Mouse (Mus musculus) heart, embryonic 14.5 days (tissue): ENCODE data around the gene Atoh8. TPM values are rescaled to one million over a fixed set of nuclear protein-coding genes. Genes with fewer than 3 reads are reported as not detected.

Experiments
- ATAC-seq: fragments of 200-750 bp; cut with Nextera tagmentation; 2 replicates; pipeline ENCODE4 v1.8.0; 2017; ENCODE audit warnings: low read depth, moderate TSS enrichment; ENCODE audit not compliant: insufficient number of reproducible peaks, insufficient read depth, low FRiP score
- H3K27ac ChIP-seq, 2 experiments: fragments of 200-500 bp in 1 of 2; fragments of 300-500 bp in 1 of 2; sonication (generic) in 1 of 2; replicated peaks in 1 of 2; 2 replicates each; pipeline ENCODE4 v1.5.1; 2012 to 2014; ENCODE audit warnings: low read depth in 2 of 2, low read length in 2 of 2, control low read depth in 1 of 2, mild to moderate bottlenecking in 1 of 2, mixed read lengths in 1 of 2; ENCODE audit not compliant: control insufficient read depth in 1 of 2, insufficient read depth in 1 of 2
- H3K27me3 ChIP-seq: fragments of 300-500 bp; sonication (generic); 2 replicates; pipeline ENCODE4 v1.6.1; 2014; ENCODE audit warnings: mild to moderate bottlenecking, low read length, control low read depth; ENCODE audit not compliant: control insufficient read depth, insufficient read depth
- H3K36me3 ChIP-seq: fragments of 300-500 bp; sonication (generic); 2 replicates; pipeline ENCODE4 v1.6.1; 2014; ENCODE audit warnings: mild to moderate bottlenecking, control low read depth, low read length, mixed read lengths; ENCODE audit not compliant: control insufficient read depth, insufficient read depth
- H3K4me1 ChIP-seq, 2 experiments: fragments of 200-500 bp in 1 of 2; fragments of 300-500 bp in 1 of 2; sonication (generic) in 1 of 2; 2 replicates each; pipeline ENCODE4 v1.6.1; 2012 to 2014; ENCODE audit warnings: low read length in 2 of 2, control low read depth in 1 of 2, mixed read lengths in 1 of 2; ENCODE audit not compliant: control insufficient read depth in 2 of 2, insufficient read depth in 2 of 2
- H3K4me2 ChIP-seq: fragments of 300-500 bp; sonication (generic); 2 replicates; pipeline ENCODE4 v1.6.1; 2014; ENCODE audit warnings: mild to moderate bottlenecking, low read length
- H3K4me3 ChIP-seq, 2 experiments: fragments of 200-500 bp in 1 of 2; fragments of 300-500 bp in 1 of 2; sonication (generic) in 1 of 2; 2 replicates each; pipeline ENCODE4 v1.5.1; 2012 to 2014; ENCODE audit warnings: low read length in 2 of 2, mild to moderate bottlenecking in 2 of 2, control low read depth in 1 of 2, low read depth in 1 of 2, moderate library complexity in 1 of 2; ENCODE audit not compliant: control insufficient read depth in 1 of 2, insufficient read depth in 1 of 2
- H3K9ac ChIP-seq: fragments of 300-500 bp; sonication (generic); 2 replicates; pipeline ENCODE4 v1.6.1; 2014; ENCODE audit warnings: mild to moderate bottlenecking, low read length
- H3K9me3 ChIP-seq: fragments of 300-500 bp; sonication (generic); 2 replicates; pipeline ENCODE4 v1.6.1; 2016; ENCODE audit warnings: low read length, control low read depth; ENCODE audit not compliant: control insufficient read depth
- WGBS: fragments of 180-500 bp; shearing (Covaris S2); extraction: QIAGEN DNeasy Blood & Tissue Kit; methylation state at CpG from one replicate; pipeline ENCODE4 v1.1.7; 2014; 5-methylcytosine and 5-hydroxymethylcytosine counted together
- polyA plus RNA-seq: library from polyadenylated mRNA; unstranded; fragments of >200 nt; fragmentation: Nextera tagmentation; extraction: Ambion mirVana; gene quantifications from 2 replicates; pipeline ENCODE4 v1.2.1, GENCODE M21; 2014

Gene Atoh8
- 8.9 and 12.0 TPM in 2 replicates for polyA plus RNA-seq

- 1% methylated on average over 66 of the region's 68 CpGs for WGBS
- Histone ChIP-seq H3K4me2 (peak within 1 kb of the TSS; percentile 98), H3K27ac (peak within 1 kb of the TSS; percentile 13 to 60), H3K9me3 (no peaks in the 10 kb centered on the region), H3K4me3 (peak within 1 kb of the TSS; percentile 68 to 71), H3K27me3 (no peaks in the 10 kb centered on the region), H3K4me1 (peaks cover 30 to 43% of the 10 kb centered on the region in 2 experiments), H3K36me3 (no peaks in the 10 kb centered on the region), H3K9ac (peak within 1 kb of the TSS; percentile 74)
- ATAC-seq: peak; percentile 49
These were observed at the start of gene Atoh8 for GRCm38 (mm10) chr6:72235098-72235806. Gene Atoh8, minus strand, starts transcription at chr6:72235577.

GRCm38 (mm10) chr6:72283914-72284313 lies 48.5 kb upstream of the Atoh8 start:
- ATAC-seq: no peak
- Histone ChIP-seq H3K36me3 (no peaks in the 10 kb centered on the region), H3K9me3 (no peaks in the 10 kb centered on the region), H3K4me2 (no peak overlapping the region), H3K4me1 (peaks cover 3% of the 10 kb centered on the region in 2 experiments; a peak in 3 of 4 replicates), H3K27ac (no peak overlapping the region), H3K4me3 (no peak overlapping the region), H3K9ac (no peak overlapping the region), H3K27me3 (no peaks in the 10 kb centered on the region)
- WGBS: 22% methylated on average over 4 of the region's 4 CpGs

GRCm38 (mm10) chr6:72280410-72280998 lies 45.1 kb upstream of the Atoh8 start:
- H3K27ac ChIP-seq: no peak overlapping the region
- no peaks in the 10 kb centered on the region for H3K27me3 ChIP-seq
- H3K36me3 ChIP-seq: no peaks in the 10 kb centered on the region
- ATAC-seq: no peak
- H3K4me2 ChIP-seq: no peak overlapping the region
- peaks cover 19 to 20% of the 10 kb centered on the region in 2 experiments for H3K4me1 ChIP-seq
- H3K9ac ChIP-seq: no peak overlapping the region
- WGBS: 37% methylated on average over 7 of the region's 7 CpGs
- H3K4me3 ChIP-seq: no peak overlapping the region
- H3K9me3 ChIP-seq: no peaks in the 10 kb centered on the region

- peaks cover 20% of the 10 kb centered on the region in 2 experiments for H3K4me1 ChIP-seq
- no peak overlapping the region for H3K27ac ChIP-seq
- H3K4me3 ChIP-seq: no peak overlapping the region
- H3K9me3 ChIP-seq: no peaks in the 10 kb centered on the region
- 68% methylated on average over 7 of the region's 7 CpGs for WGBS
- no peak overlapping the region for H3K9ac ChIP-seq
- H3K4me2 ChIP-seq: no peak overlapping the region
- no peak for ATAC-seq
- no peaks in the 10 kb centered on the region for H3K36me3 ChIP-seq
- H3K27me3 ChIP-seq: no peaks in the 10 kb centered on the region
These were observed 44.1 kb upstream of the Atoh8 start for GRCm38 (mm10) chr6:72279505-72279904.

GRCm38 (mm10) chr6:72278835-72279234 lies 43.5 kb upstream of the Atoh8 start:
- H3K9me3 ChIP-seq: no peaks in the 10 kb centered on the region
- no peak overlapping the region for H3K4me2 ChIP-seq
- peak overlapping the region in 1 of 2 experiments; percentile 89; a peak in 1 of 4 replicates for H3K27ac ChIP-seq
- H3K4me3 ChIP-seq: no peak overlapping the region
- H3K36me3 ChIP-seq: no peaks in the 10 kb centered on the region
- H3K4me1 ChIP-seq: peaks cover 20 to 22% of the 10 kb centered on the region in 2 experiments
- H3K27me3 ChIP-seq: no peaks in the 10 kb centered on the region
- ATAC-seq: no peak
- 0 out of 2 replicates have a peak overlapping the region, but pooled peaks have one; percentile 16 for H3K9ac ChIP-seq
- 63% methylated on average over 4 of the region's 4 CpGs for WGBS

- H3K4me3 ChIP-seq: no peak overlapping the region
- no peaks in the 10 kb centered on the region for H3K36me3 ChIP-seq
- no peak overlapping the region for H3K4me2 ChIP-seq
- H3K4me1 ChIP-seq: peaks cover 26 to 29% of the 10 kb centered on the region in 2 experiments
- peak overlapping the region; percentile 89 to 93 for H3K27ac ChIP-seq
- H3K9me3 ChIP-seq: no peaks in the 10 kb centered on the region
- no peaks in the 10 kb centered on the region for H3K27me3 ChIP-seq
- no peak overlapping the region for H3K9ac ChIP-seq
- ATAC-seq: peak; percentile 87
- 32% methylated on average over 9 of the region's 9 CpGs for WGBS
These were observed 42.3 kb upstream of the Atoh8 start for GRCm38 (mm10) chr6:72277508-72278166.

GRCm38 (mm10) chr6:72276972-72277441 lies 41.6 kb upstream of the Atoh8 start:
- peak; percentile 44; the same call in 1 of the 2 replicates for ATAC-seq

More at GRCm38 (mm10) chr6:72276972-72277441, 41.6 kb upstream of the Atoh8 start:
- H3K27ac ChIP-seq: peak overlapping the region; percentile 89 to 93
- no peak overlapping the region for H3K9ac ChIP-seq
- H3K27me3 ChIP-seq: no peaks in the 10 kb centered on the region
- no peaks in the 10 kb centered on the region for H3K9me3 ChIP-seq
- H3K36me3 ChIP-seq: no peaks in the 10 kb centered on the region
- H3K4me1 ChIP-seq: peaks cover 31 to 36% of the 10 kb centered on the region in 2 experiments
- 68% methylated on average over 13 of the region's 13 CpGs for WGBS
- no peak overlapping the region for H3K4me3 ChIP-seq
- H3K4me2 ChIP-seq: no peak overlapping the region
